Mouse (Mus musculus): ENCODE data around the gene AU018091. TPM values are rescaled to one million over a fixed set of nuclear protein-coding genes. Genes with fewer than 3 reads are reported as not detected.
A peak's percentile ranks its signal among the peaks of the same experiment; 100 is the strongest.

The AU018091 gene
- polyA plus RNA-seq (2016; fragmentation: Nextera tagmentation; extraction: Ambion mirVana) = 0.30 and 0.35 TPM in 2 replicates

GRCm38 (mm10) chr7:3168925-3169324, at the start of gene AU018091:
AU018091 (minus strand) TSS chr7:3169203.
- H3K4me3 ChIP-seq = no peak within 1 kb of the TSS
- no peak within 1 kb of the TSS for H3K27ac ChIP-seq
- no peaks in the 10 kb centered on the region for H3K27me3 ChIP-seq (ENCODE audit: insufficient read depth, poor library complexity, severe bottlenecking)
- no peaks in the 10 kb centered on the region for H3K4me1 ChIP-seq (replicated peaks)
- no peak for DNase-seq (ENCODE audit: low spot score)
- no peaks in the 10 kb centered on the region for H3K36me3 ChIP-seq
- H3K9me3 ChIP-seq = peaks cover 11% of the 10 kb centered on the region
- WGBS = 81% methylated on average over 3 of the region's 3 CpGs

DNA sequence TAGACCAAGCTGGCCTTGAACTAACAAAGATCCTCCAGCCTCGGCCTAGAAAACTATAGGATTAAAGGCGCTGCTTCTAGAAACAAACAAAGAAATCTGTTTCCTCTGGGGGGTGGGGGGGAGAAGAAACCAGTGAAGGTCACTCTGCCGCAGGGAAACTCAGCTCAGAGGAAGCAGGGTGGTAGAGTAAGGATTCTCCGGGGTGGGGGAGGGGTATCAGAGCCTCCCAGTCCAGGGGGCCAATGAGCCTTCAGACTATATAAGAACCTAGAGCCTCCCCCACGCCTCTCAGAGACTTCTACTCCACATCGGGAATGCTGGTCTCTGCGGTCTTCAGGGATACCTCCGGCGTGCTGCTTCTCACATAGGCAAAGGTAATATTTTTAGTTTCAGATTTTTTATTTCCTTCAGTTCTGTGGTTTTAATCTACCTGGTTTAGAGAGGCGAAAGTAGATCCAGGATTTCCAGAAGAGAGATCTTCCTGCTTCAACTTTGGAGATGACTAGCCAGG, 48.6 kb upstream of the AU018091 start:
- DNase-seq (ENCODE audit: low spot score) = no peak
- WGBS = 13% methylated on average over 10 of the region's 10 CpGs
- H3K27me3 ChIP-seq (ENCODE audit: insufficient read depth, poor library complexity, severe bottlenecking) = peaks cover 31% of the 10 kb centered on the region
- no peak overlapping the region for H3K4me3 ChIP-seq
- no peak overlapping the region for H3K27ac ChIP-seq
- H3K36me3 ChIP-seq = no peaks in the 10 kb centered on the region
- no peaks in the 10 kb centered on the region for H3K4me1 ChIP-seq (replicated peaks)
- no peaks in the 10 kb centered on the region for H3K9me3 ChIP-seq

DNA sequence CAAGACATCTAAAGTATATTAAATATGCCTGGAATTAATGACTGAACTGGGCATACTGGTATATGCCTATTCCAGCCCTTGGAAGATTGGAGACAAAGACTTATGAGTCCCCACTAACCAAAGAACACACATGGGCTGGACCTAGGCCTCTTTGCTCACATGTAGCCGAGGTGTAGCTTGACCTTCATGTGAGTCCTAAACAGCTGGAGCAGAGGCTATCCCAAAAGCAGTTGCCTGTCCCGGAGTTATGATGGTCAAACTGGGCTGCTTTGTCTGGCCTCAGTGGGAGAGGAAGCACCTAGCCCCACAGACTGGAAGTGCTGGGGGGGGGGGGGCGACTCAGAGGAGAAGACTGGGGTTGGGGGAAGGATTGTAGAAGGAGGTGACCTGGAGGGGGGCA, 47.3 kb upstream of the AU018091 start:
- Histone ChIP-seq H3K27me3 (ENCODE audit: insufficient read depth, poor library complexity, severe bottlenecking) (peaks cover 31% of the 10 kb centered on the region), H3K4me3 (no peak overlapping the region), H3K36me3 (no peaks in the 10 kb centered on the region), H3K9me3 (no peaks in the 10 kb centered on the region), H3K27ac (no peak overlapping the region), H3K4me1 (replicated peaks) (no peaks in the 10 kb centered on the region)
- WGBS = 66% methylated on average over 3 of the region's 3 CpGs
- no peak for DNase-seq (ENCODE audit: low spot score)

DNA sequence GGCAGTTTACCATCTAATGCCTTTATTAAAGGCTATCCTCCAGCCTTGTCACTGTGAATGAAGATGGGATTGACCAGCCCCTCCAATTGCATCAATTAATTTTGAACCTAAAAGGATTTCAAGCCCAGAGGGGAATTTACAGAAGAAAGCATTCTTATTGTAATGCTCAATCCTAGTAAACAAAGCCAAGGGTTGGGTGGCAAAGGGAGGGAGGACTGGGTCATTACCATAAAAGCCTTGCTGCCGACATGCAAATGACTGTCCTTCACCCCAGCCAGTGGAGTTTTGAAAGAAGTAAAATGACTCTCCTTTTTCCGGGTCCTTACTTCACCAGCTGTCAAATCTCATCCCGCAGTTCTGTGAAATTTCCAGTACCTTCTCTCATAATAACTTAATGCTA, 44.6 kb upstream of the AU018091 start:
- Histone ChIP-seq H3K27me3 (ENCODE audit: insufficient read depth, poor library complexity, severe bottlenecking) (peaks cover 13% of the 10 kb centered on the region), H3K27ac (no peak overlapping the region), H3K36me3 (no peaks in the 10 kb centered on the region), H3K4me1 (replicated peaks) (no peaks in the 10 kb centered on the region), H3K9me3 (no peaks in the 10 kb centered on the region), H3K4me3 (no peak overlapping the region)
- no peak for DNase-seq (ENCODE audit: low spot score)
- WGBS = 17% methylated on average over 3 of the region's 3 CpGs

DNA sequence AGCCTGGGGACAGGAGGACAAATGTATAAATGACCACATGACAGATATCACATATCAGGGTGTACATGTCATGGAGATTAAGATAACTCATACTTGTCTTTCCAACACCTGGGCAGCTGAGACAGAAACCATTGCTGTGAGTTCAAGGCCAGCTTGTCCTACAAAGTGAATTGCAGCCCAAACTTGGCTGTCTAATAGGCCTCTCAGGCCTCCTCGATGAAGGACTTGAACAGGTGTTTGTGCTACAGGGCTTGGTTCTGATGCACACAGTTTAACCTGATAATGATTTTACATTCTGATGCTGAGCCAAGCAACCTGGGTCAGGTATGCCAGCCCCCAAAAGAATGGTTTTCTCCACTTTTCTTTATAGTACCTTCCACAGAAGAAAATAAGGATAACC, 44.2 kb upstream of the AU018091 start:
- DNase-seq (ENCODE audit: low spot score) = no peak
- no peak overlapping the region for H3K4me3 ChIP-seq
- H3K4me1 ChIP-seq (replicated peaks) = no peaks in the 10 kb centered on the region
- no peak overlapping the region for H3K27ac ChIP-seq
- peaks cover 9% of the 10 kb centered on the region for H3K27me3 ChIP-seq (ENCODE audit: insufficient read depth, poor library complexity, severe bottlenecking)
- no peaks in the 10 kb centered on the region for H3K9me3 ChIP-seq
- 58% methylated on average over 1 of the region's 1 CpGs for WGBS
- H3K36me3 ChIP-seq = no peaks in the 10 kb centered on the region

- Histone ChIP-seq H3K4me1 (replicated peaks) (no peaks in the 10 kb centered on the region), H3K27ac (no peak overlapping the region), H3K9me3 (no peaks in the 10 kb centered on the region), H3K36me3 (no peaks in the 10 kb centered on the region), H3K4me3 (no peak overlapping the region), H3K27me3 (ENCODE audit: insufficient read depth, poor library complexity, severe bottlenecking) (no peaks in the 10 kb centered on the region)
- 49% methylated on average over 12 of the region's 12 CpGs for WGBS
- no peak for DNase-seq (ENCODE audit: low spot score)
Observed at GRCm38 (mm10) chr7:3212002-3212790, 43.2 kb upstream of the AU018091 start.

- DNase-seq (ENCODE audit: low spot score) = no peak
- no peaks in the 10 kb centered on the region for H3K27me3 ChIP-seq (ENCODE audit: insufficient read depth, poor library complexity, severe bottlenecking)
- H3K27ac ChIP-seq = no peak overlapping the region
- H3K36me3 ChIP-seq = no peaks in the 10 kb centered on the region
- H3K4me1 ChIP-seq (replicated peaks) = no peaks in the 10 kb centered on the region
- no peak overlapping the region for H3K4me3 ChIP-seq
- WGBS = 79% methylated on average over 8 of the region's 8 CpGs
- no peaks in the 10 kb centered on the region for H3K9me3 ChIP-seq
Observed at GRCm38 (mm10) chr7:3211518-3211917, 42.5 kb upstream of the AU018091 start.

GRCm38 (mm10) chr7:3210605-3211004, 41.6 kb upstream of the AU018091 start:
- H3K4me1 ChIP-seq (replicated peaks) = no peaks in the 10 kb centered on the region
- H3K9me3 ChIP-seq = no peaks in the 10 kb centered on the region
- H3K27ac ChIP-seq = no peak overlapping the region
- 50% methylated on average over 6 of the region's 6 CpGs for WGBS
- H3K36me3 ChIP-seq = no peaks in the 10 kb centered on the region
- H3K27me3 ChIP-seq (ENCODE audit: insufficient read depth, poor library complexity, severe bottlenecking) = no peaks in the 10 kb centered on the region
- DNase-seq (ENCODE audit: low spot score) = no peak
- H3K4me3 ChIP-seq = no peak overlapping the region

DNA sequence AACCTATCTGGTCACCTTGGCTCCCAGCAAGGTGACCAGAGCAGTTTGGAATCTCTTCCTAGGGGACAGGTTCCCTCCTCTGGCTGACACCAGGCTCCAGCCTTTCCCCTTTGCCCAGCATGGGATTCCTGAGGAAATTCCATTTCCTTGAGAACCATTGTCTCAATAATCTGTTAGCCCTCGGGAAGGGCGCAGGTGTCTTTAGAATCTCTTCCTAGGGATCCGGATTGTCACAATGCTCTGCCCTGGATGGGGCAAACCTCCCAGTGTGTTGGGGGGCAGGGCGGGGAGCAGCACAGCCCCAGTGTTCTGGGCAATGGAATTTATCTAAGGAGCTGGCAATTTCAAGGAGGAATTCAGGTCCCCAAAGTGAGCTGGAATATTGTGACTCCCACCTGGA, 37.5 kb upstream of the AU018091 start:
- WGBS = 7% methylated on average over 4 of the region's 4 CpGs
- no peaks in the 10 kb centered on the region for H3K27me3 ChIP-seq (ENCODE audit: insufficient read depth, poor library complexity, severe bottlenecking)
- no peak overlapping the region for H3K27ac ChIP-seq
- no peak for DNase-seq (ENCODE audit: low spot score)
- H3K36me3 ChIP-seq = no peaks in the 10 kb centered on the region
- no peaks in the 10 kb centered on the region for H3K4me1 ChIP-seq (replicated peaks)
- no peak overlapping the region for H3K4me3 ChIP-seq
- no peaks in the 10 kb centered on the region for H3K9me3 ChIP-seq

DNA sequence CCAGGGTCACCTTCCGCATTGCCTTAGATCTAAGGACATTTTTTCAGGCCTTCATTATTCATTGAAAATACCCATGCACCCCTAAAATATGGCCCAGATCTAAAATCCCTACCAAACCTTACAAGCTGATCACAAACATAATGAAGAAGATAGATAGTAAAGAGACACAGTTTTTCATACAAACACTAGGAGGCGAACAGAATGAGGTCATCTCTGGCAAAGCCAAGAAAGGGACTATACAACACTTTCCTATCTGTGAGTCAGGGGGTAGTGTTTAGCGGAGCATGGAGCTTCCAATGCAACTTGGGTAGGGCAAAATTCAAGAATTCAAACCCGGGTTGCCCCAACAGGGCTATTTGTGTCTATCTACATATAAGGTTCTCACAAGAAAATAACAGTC, 35.6 kb upstream of the AU018091 start:
- H3K4me3 ChIP-seq = no peak overlapping the region
- no peaks in the 10 kb centered on the region for H3K4me1 ChIP-seq (replicated peaks)
- H3K36me3 ChIP-seq = no peaks in the 10 kb centered on the region
- WGBS = 85% methylated on average over 4 of the region's 4 CpGs
- H3K27ac ChIP-seq = no peak overlapping the region
- DNase-seq (ENCODE audit: low spot score) = no peak
- H3K27me3 ChIP-seq (ENCODE audit: insufficient read depth, poor library complexity, severe bottlenecking) = no peaks in the 10 kb centered on the region
- no peaks in the 10 kb centered on the region for H3K9me3 ChIP-seq

DNA sequence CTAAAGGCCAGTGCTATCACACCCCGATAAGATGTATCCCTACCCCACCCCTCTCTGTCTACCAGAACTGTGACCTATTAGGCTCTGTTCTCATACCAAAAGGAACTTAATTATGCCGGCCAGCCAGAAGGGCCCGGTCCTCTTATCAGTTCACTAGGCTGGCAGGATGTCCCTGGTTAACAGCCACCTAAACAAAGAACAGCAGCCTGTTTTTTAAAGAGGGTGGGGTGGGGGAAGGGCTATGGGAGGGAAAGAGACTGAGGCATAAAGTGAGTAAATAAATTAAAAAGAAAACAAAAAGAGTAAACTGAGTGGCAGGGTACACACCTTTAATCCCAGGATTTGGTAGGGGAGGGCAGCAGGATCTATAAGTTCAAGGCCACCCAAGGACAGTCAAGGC, 34.9 kb upstream of the AU018091 start:
- H3K4me1 ChIP-seq (replicated peaks) = no peaks in the 10 kb centered on the region
- no peak overlapping the region for H3K27ac ChIP-seq
- no peak for DNase-seq (ENCODE audit: low spot score)
- H3K4me3 ChIP-seq = no peak overlapping the region
- H3K9me3 ChIP-seq = no peaks in the 10 kb centered on the region
- H3K27me3 ChIP-seq (ENCODE audit: insufficient read depth, poor library complexity, severe bottlenecking) = no peaks in the 10 kb centered on the region
- H3K36me3 ChIP-seq = no peaks in the 10 kb centered on the region
- 26% methylated on average over 3 of the region's 3 CpGs for WGBS

DNA sequence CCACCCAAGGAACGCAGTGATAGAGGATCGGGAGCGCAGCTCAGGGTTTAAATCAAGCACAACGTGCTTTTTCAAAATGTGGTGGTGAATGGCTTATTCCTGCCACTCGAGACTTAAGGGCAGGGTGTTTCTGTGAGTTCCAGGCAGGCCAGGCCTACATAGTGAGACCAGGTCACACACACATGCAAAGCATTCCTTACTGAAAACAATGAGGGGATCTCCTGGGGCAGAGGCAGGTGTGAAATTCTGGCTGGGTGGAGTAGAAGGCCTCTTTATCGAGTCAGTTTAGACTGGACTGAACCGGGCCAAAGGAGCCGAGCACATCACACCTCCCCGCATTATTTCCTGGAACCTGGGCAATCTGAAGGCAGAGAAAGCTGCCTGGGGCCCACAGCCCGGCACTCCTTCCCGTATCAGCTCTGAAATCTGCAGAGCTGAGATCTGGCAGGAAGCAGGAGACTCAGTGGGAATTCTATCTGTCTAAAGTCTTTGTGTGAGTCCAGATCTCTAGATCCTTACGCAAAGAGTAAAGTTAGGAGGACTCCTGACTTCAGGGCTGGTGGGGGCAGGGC, 32.2 kb upstream of the AU018091 start:
- Histone ChIP-seq H3K9me3 (no peaks in the 10 kb centered on the region), H3K36me3 (no peaks in the 10 kb centered on the region), H3K4me3 (no peak overlapping the region), H3K27ac (no peak overlapping the region), H3K27me3 (ENCODE audit: insufficient read depth, poor library complexity, severe bottlenecking) (no peaks in the 10 kb centered on the region), H3K4me1 (replicated peaks) (no peaks in the 10 kb centered on the region)
- 35% methylated on average over 12 of the region's 12 CpGs for WGBS
- DNase-seq (ENCODE audit: low spot score) = no peak

- Histone ChIP-seq H3K27ac (no peak overlapping the region), H3K4me3 (no peak overlapping the region), H3K27me3 (ENCODE audit: insufficient read depth, poor library complexity, severe bottlenecking) (no peaks in the 10 kb centered on the region), H3K9me3 (no peaks in the 10 kb centered on the region; the same call in 1 of the 2 replicates), H3K36me3 (no peaks in the 10 kb centered on the region), H3K4me1 (replicated peaks) (no peaks in the 10 kb centered on the region)
- DNase-seq (ENCODE audit: low spot score) = peak; percentile 29
- 45% methylated on average over 11 of the region's 11 CpGs for WGBS
Observed at GRCm38 (mm10) chr7:3198884-3199283, 29.9 kb upstream of the AU018091 start.

Data from hindbrain, embryonic 10.5 days (tissue).